Mouse (Mus musculus): ENCODE results near the gene Socs7. TPM values are rescaled to one million over a fixed set of nuclear protein-coding genes. Genes with fewer than 3 reads are reported as not detected.

Socs7 gene
- polyA plus RNA-seq, 1 experiment from 2014 or later, result 3.2 TPM

- Histone ChIP-seq H3K9me3 (ENCODE audit: control insufficient read depth, low read length) (no peaks in the 10 kb centered on the region), H3K27me3 (ENCODE audit: control insufficient read depth, insufficient read depth, low read depth, low read length) (no peaks in the 10 kb centered on the region), H3K27ac (ENCODE audit: low read length) (peak overlapping the region; percentile 96), H3K4me2 (ENCODE audit: low read depth, low read length) (peak overlapping the region; percentile 83), H3K4me3 (ENCODE audit: low read length) (peak overlapping the region; percentile 81), H3K4me1 (replicated peaks; ENCODE audit: control insufficient read depth, insufficient read depth, low read length) (peaks cover 63% of the 10 kb centered on the region), H3K9ac (ENCODE audit: low read length) (peak overlapping the region; percentile 86), H3K36me3 (ENCODE audit: control insufficient read depth, insufficient read depth, low read length) (peaks cover 8% of the 10 kb centered on the region)
- WGBS, result under 1% methylated on average over 34 of the region's 37 CpGs
- peak; percentile 75 for ATAC-seq (ENCODE audit: low read depth)
Observed at GRCm38 (mm10) chr11:97439935-97440334, 77.6 kb downstream of the Socs7 start.

GRCm38 (mm10) chr11:97440441-97440881 lies 78.1 kb downstream of the Socs7 start:
- WGBS, result under 1% methylated on average over 32 of the region's 34 CpGs
- ATAC-seq (ENCODE audit: low read depth), result peak; percentile 24
- Histone ChIP-seq H3K4me2 (ENCODE audit: low read depth, low read length) (peak overlapping the region; percentile 83), H3K27me3 (ENCODE audit: control insufficient read depth, insufficient read depth, low read depth, low read length) (no peaks in the 10 kb centered on the region), H3K9ac (ENCODE audit: low read length) (peak overlapping the region; percentile 86), H3K4me3 (ENCODE audit: low read length) (peak overlapping the region; percentile 81), H3K4me1 (replicated peaks; ENCODE audit: control insufficient read depth, insufficient read depth, low read length) (peaks cover 58% of the 10 kb centered on the region), H3K36me3 (ENCODE audit: control insufficient read depth, insufficient read depth, low read length) (peaks cover 10% of the 10 kb centered on the region), H3K27ac (ENCODE audit: low read length) (peak overlapping the region; percentile 96), H3K9me3 (ENCODE audit: control insufficient read depth, low read length) (no peaks in the 10 kb centered on the region)

GRCm38 (mm10) chr11:97441036-97441657 lies 78.8 kb downstream of the Socs7 start:
- Histone ChIP-seq H3K9ac (ENCODE audit: low read length) (peak overlapping the region; percentile 86), H3K36me3 (ENCODE audit: control insufficient read depth, insufficient read depth, low read length) (peaks cover 10% of the 10 kb centered on the region), H3K4me2 (ENCODE audit: low read depth, low read length) (peak overlapping the region; percentile 83), H3K27me3 (ENCODE audit: control insufficient read depth, insufficient read depth, low read depth, low read length) (no peaks in the 10 kb centered on the region), H3K4me1 (replicated peaks; ENCODE audit: control insufficient read depth, insufficient read depth, low read length) (peaks cover 51% of the 10 kb centered on the region), H3K4me3 (ENCODE audit: low read length) (peak overlapping the region; percentile 81), H3K27ac (ENCODE audit: low read length) (peak overlapping the region; percentile 96), H3K9me3 (ENCODE audit: control insufficient read depth, low read length) (no peaks in the 10 kb centered on the region)
- 26% methylated on average over 15 of the region's 15 CpGs for WGBS
- ATAC-seq (ENCODE audit: low read depth), result no peak

GRCm38 (mm10) chr11:97441658-97442125 lies 79.3 kb downstream of the Socs7 start:
- WGBS, result 10% methylated on average over 3 of the region's 3 CpGs
- H3K4me1 ChIP-seq (replicated peaks; ENCODE audit: control insufficient read depth, insufficient read depth, low read length), result peaks cover 46% of the 10 kb centered on the region

GRCm38 (mm10) chr11:97442891-97443675 lies 80.7 kb downstream of the Socs7 start:
- whole genome bisulfite sequencing, result 75% methylated on average over 11 of the region's 11 CpGs
- H3K27me3 ChIP-seq (ENCODE audit: control insufficient read depth, insufficient read depth, low read depth, low read length), result no peaks in the 10 kb centered on the region
- no peak overlapping the region for H3K27ac ChIP-seq (ENCODE audit: low read length)
- H3K4me1 ChIP-seq (replicated peaks; ENCODE audit: control insufficient read depth, insufficient read depth, low read length), result peaks cover 34% of the 10 kb centered on the region
- H3K4me2 ChIP-seq (ENCODE audit: low read depth, low read length), result no peak overlapping the region
- peaks cover 13% of the 10 kb centered on the region for H3K36me3 ChIP-seq (ENCODE audit: control insufficient read depth, insufficient read depth, low read length)
- no peak overlapping the region for H3K9ac ChIP-seq (ENCODE audit: low read length)
- no peaks in the 10 kb centered on the region for H3K9me3 ChIP-seq (ENCODE audit: control insufficient read depth, low read length)
- ATAC-seq (ENCODE audit: low read depth), result no peak
- H3K4me3 ChIP-seq (ENCODE audit: low read length), result no peak overlapping the region

More at GRCm38 (mm10) chr11:97441658-97442125, 79.3 kb downstream of the Socs7 start:
- peak overlapping the region; percentile 86 for H3K9ac ChIP-seq (ENCODE audit: low read length)
- no peaks in the 10 kb centered on the region for H3K27me3 ChIP-seq (ENCODE audit: control insufficient read depth, insufficient read depth, low read depth, low read length)
- H3K27ac ChIP-seq (ENCODE audit: low read length), result peak overlapping the region; percentile 96
- H3K9me3 ChIP-seq (ENCODE audit: control insufficient read depth, low read length), result no peaks in the 10 kb centered on the region
- peaks cover 10% of the 10 kb centered on the region for H3K36me3 ChIP-seq (ENCODE audit: control insufficient read depth, insufficient read depth, low read length)
- ATAC-seq (ENCODE audit: low read depth), result no peak
- peak overlapping the region; percentile 81 for H3K4me3 ChIP-seq (ENCODE audit: low read length)
- H3K4me2 ChIP-seq (ENCODE audit: low read depth, low read length), result peak overlapping the region; percentile 83

DNA sequence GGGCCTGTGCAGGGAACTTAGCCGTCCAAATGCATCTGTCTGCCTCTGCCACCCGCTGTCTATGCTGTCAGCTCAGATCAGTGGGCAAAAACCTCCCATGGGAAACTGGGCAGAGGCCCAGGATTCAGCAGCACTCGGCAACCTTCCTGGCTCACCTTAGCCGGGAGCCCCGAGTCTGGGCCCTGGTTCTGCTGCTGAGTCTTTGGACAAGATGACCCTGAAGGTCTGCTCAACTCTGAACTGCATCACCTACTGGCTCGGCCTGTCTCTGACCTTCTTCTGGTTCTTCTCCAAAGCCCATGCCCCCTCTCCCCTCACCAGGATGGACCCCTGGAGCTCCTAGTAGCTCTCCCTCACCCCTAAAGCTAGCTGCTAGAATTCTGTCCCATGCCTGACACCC lies 83.2 kb downstream of the Socs7 start:
- Histone ChIP-seq H3K4me3 (ENCODE audit: low read length) (no peak overlapping the region), H3K27ac (ENCODE audit: low read length) (no peak overlapping the region), H3K27me3 (ENCODE audit: control insufficient read depth, insufficient read depth, low read depth, low read length) (no peaks in the 10 kb centered on the region), H3K9me3 (ENCODE audit: control insufficient read depth, low read length) (no peaks in the 10 kb centered on the region), H3K36me3 (ENCODE audit: control insufficient read depth, insufficient read depth, low read length) (peaks cover 16% of the 10 kb centered on the region), H3K9ac (ENCODE audit: low read length) (no peak overlapping the region), H3K4me1 (replicated peaks; ENCODE audit: control insufficient read depth, insufficient read depth, low read length) (peaks cover 35% of the 10 kb centered on the region), H3K4me2 (ENCODE audit: low read depth, low read length) (no peak overlapping the region)
- 59% methylated on average over 6 of the region's 6 CpGs for WGBS
- ATAC-seq (ENCODE audit: low read depth), result no peak

GRCm38 (mm10) chr11:97445999-97446511 lies 83.7 kb downstream of the Socs7 start:
- Histone ChIP-seq H3K9ac (ENCODE audit: low read length) (no peak overlapping the region), H3K27ac (ENCODE audit: low read length) (no peak overlapping the region), H3K4me3 (ENCODE audit: low read length) (no peak overlapping the region), H3K4me1 (replicated peaks; ENCODE audit: control insufficient read depth, insufficient read depth, low read length) (peaks cover 38% of the 10 kb centered on the region), H3K27me3 (ENCODE audit: control insufficient read depth, insufficient read depth, low read depth, low read length) (no peaks in the 10 kb centered on the region), H3K4me2 (ENCODE audit: low read depth, low read length) (no peak overlapping the region), H3K36me3 (ENCODE audit: control insufficient read depth, insufficient read depth, low read length) (peaks cover 16% of the 10 kb centered on the region), H3K9me3 (ENCODE audit: control insufficient read depth, low read length) (no peaks in the 10 kb centered on the region)
- WGBS, result 43% methylated on average over 4 of the region's 4 CpGs
- ATAC-seq (ENCODE audit: low read depth), result no peak

GRCm38 (mm10) chr11:97447979-97448378 lies 85.6 kb downstream of the Socs7 start:
- no peak overlapping the region for H3K27ac ChIP-seq (ENCODE audit: low read length)
- no peaks in the 10 kb centered on the region for H3K9me3 ChIP-seq (ENCODE audit: control insufficient read depth, low read length)
- ATAC-seq (ENCODE audit: low read depth), result no peak
- 74% methylated on average over 7 of the region's 7 CpGs for WGBS
- H3K27me3 ChIP-seq (ENCODE audit: control insufficient read depth, insufficient read depth, low read depth, low read length), result no peaks in the 10 kb centered on the region
- no peak overlapping the region for H3K4me2 ChIP-seq (ENCODE audit: low read depth, low read length)
- H3K9ac ChIP-seq (ENCODE audit: low read length), result no peak overlapping the region
- H3K4me1 ChIP-seq (replicated peaks; ENCODE audit: control insufficient read depth, insufficient read depth, low read length), result peaks cover 24% of the 10 kb centered on the region
- H3K4me3 ChIP-seq (ENCODE audit: low read length), result no peak overlapping the region
- peaks cover 24% of the 10 kb centered on the region for H3K36me3 ChIP-seq (ENCODE audit: control insufficient read depth, insufficient read depth, low read length)
